In genomic region chr5:37659177-37659576, GRCm38 (mm10) we compare ENCODE assay signal across 28 mouse cellular contexts. TPM values are rescaled to one million over a fixed set of nuclear protein-coding genes. Genes with fewer than 3 reads are reported as not detected.
DNase-seq lines count a peak whose midpoint lies in the region; ATAC-seq lines count a peak whose summit lies in the region.
"Had no signal": no experiment of that assay in that cellular context is flagged by ENCODE, and none has a peak within 500 bp of the region (broad histone marks: within the 10 kb centered on the region; RNA-seq: fewer than 3 reads in every experiment).

No protein-coding gene starts in this region.

- no peaks in the 10 kb centered on the region for H3K4me1 ChIP-seq in midbrain, embryonic 14.5 days (ENCODE audit: control insufficient read depth, insufficient read depth, low read length)
- no peaks in the 10 kb centered on the region for H3K4me1 ChIP-seq in midbrain, embryonic 16.5 days (ENCODE audit: control insufficient read depth, insufficient read depth, low read length)
- H3K4me1 ChIP-seq: embryonic facial prominence, embryonic 13.5 days; embryonic facial prominence, embryonic 15.5 days had no signal

- no peaks in the 10 kb centered on the region for H3K27me3 ChIP-seq in midbrain, embryonic 14.5 days (ENCODE audit: control insufficient read depth, insufficient read depth, low read length)
- no peaks in the 10 kb centered on the region for H3K27me3 ChIP-seq in midbrain, embryonic 16.5 days (ENCODE audit: control insufficient read depth, insufficient read depth, low read depth, low read length)
- H3K27me3 ChIP-seq: embryonic facial prominence, embryonic 13.5 days; embryonic facial prominence, embryonic 15.5 days; forebrain, embryonic 12.5 days had no signal

- no peak overlapping the region for H3K9ac ChIP-seq in midbrain, embryonic 14.5 days (replicated peaks; ENCODE audit: low read length)
- H3K9ac ChIP-seq in midbrain, embryonic 16.5 days (ENCODE audit: low read depth, low read length) = no peak overlapping the region
- H3K9ac ChIP-seq: embryonic facial prominence, embryonic 13.5 days; embryonic facial prominence, embryonic 15.5 days; forebrain, embryonic 12.5 days had no signal

- intact Hi-C loops in heart, postnatal 36 days (cut with DNase I) = no loop called here

- H3K4me3 ChIP-seq in midbrain, embryonic 14.5 days (replicated peaks; ENCODE audit: low read depth, low read length) = no peak overlapping the region
- no peak overlapping the region for H3K4me3 ChIP-seq in midbrain, embryonic 16.5 days (ENCODE audit: low read depth, low read length)
- H3K4me3 ChIP-seq: embryonic facial prominence, embryonic 13.5 days; embryonic facial prominence, embryonic 15.5 days; erythroblast, embryonic 14.5 days; forebrain, embryonic 10.5 days; forebrain, embryonic 12.5 days had no signal

- no peaks in the 10 kb centered on the region for H3K9me3 ChIP-seq in midbrain, embryonic 14.5 days (ENCODE audit: control insufficient read depth, low read length)
- no peaks in the 10 kb centered on the region for H3K9me3 ChIP-seq in midbrain, embryonic 16.5 days (replicated peaks; ENCODE audit: control insufficient read depth, low read length, poor library complexity, severe bottlenecking)
- H3K9me3 ChIP-seq: embryonic facial prominence, embryonic 13.5 days; embryonic facial prominence, embryonic 15.5 days; forebrain, embryonic 10.5 days; forebrain, embryonic 12.5 days had no signal

- H3K4me2 ChIP-seq in midbrain, embryonic 14.5 days (ENCODE audit: low read length) = no peak overlapping the region
- no peak overlapping the region for H3K4me2 ChIP-seq in midbrain, embryonic 16.5 days (ENCODE audit: low read length)
- H3K4me2 ChIP-seq: embryonic facial prominence, embryonic 13.5 days; embryonic facial prominence, embryonic 15.5 days; forebrain, embryonic 12.5 days had no signal

- H3K36me3 ChIP-seq in midbrain, embryonic 14.5 days (ENCODE audit: control insufficient read depth, insufficient read depth, low read length) = no peaks in the 10 kb centered on the region
- H3K36me3 ChIP-seq in midbrain, embryonic 16.5 days (ENCODE audit: control insufficient read depth, insufficient read depth, low read length) = no peaks in the 10 kb centered on the region
- H3K36me3 ChIP-seq: embryonic facial prominence, embryonic 13.5 days; embryonic facial prominence, embryonic 15.5 days; forebrain, embryonic 10.5 days; forebrain, embryonic 12.5 days; G1E had no signal

- H3K27ac ChIP-seq in midbrain, embryonic 14.5 days (replicated peaks; ENCODE audit: low read depth, low read length) = no peak overlapping the region
- H3K27ac ChIP-seq in midbrain, embryonic 16.5 days (ENCODE audit: low read length) = no peak overlapping the region
- H3K27ac ChIP-seq: embryonic facial prominence, embryonic 13.5 days; embryonic facial prominence, embryonic 15.5 days; forebrain, embryonic 10.5 days; forebrain, embryonic 12.5 days had no signal

- DNase-seq in embryo, embryonic 10.5 days (ENCODE audit: low spot score) = peak; percentile 3
- DNase-seq in embryo, embryonic 9.5 days (ENCODE audit: extremely low spot score) = no peak
- DNase-seq in heart, adult 11 months = peak; percentile 70
- no peak for DNase-seq in heart, postnatal 36 days
- peak; percentile 6 for DNase-seq in midbrain, embryonic 14.5 days
- DNase-seq: adrenal gland, adult 8-10 months; adrenal gland, postnatal 14 days; adrenal gland, postnatal 36 days; B cell, adult 2 months; cerebellum, adult 11 months; cerebellum, adult 18-20 months; cerebellum, adult 8-10 months; cerebellum, adult 9-11 months; cerebellum, postnatal 14 days; cerebellum, postnatal 36 days had no signal

- WGBS in midbrain, embryonic 14.5 days = 55% methylated on average over 4 of the region's 4 CpGs
- WGBS in midbrain, embryonic 16.5 days = 55% methylated on average over 4 of the region's 4 CpGs

- ATAC-seq in midbrain, embryonic 14.5 days (ENCODE audit: low FRiP score, low TSS enrichment) = no peak
- ATAC-seq in midbrain, embryonic 16.5 days = no peak
- ATAC-seq: activated CD4-positive, CD25-positive, alpha-beta regulatory T cell, adult 4 months; CD4-positive, CD25-positive, alpha-beta regulatory T cell, adult 4 months; forebrain, embryonic 16.5 days; Patski had no signal

RNA-seq across cellular contexts. Expression of gene Stk32b, which starts 57.8 kb away (rescaled TPM):
- under 1 TPM; 0.19 to 0.35 TPM for total RNA-seq in heart, postnatal 36 days (2021)
- polyA plus RNA-seq in midbrain, embryonic 14.5 days (2014; fragmentation: Nextera tagmentation; extraction: Ambion mirVana) = 24.5 and 33.4 TPM in 2 replicates
- 29.6 and 34.7 TPM in 2 replicates for polyA plus RNA-seq in midbrain, embryonic 16.5 days (2015; fragmentation: Nextera tagmentation; extraction: Ambion mirVana)
- total RNA-seq: CH12.LX; common myeloid progenitor, adult 5-6 weeks had no signal
- polyA plus RNA-seq: activated CD4-positive, CD25-positive, alpha-beta regulatory T cell, adult 4 months; CD4-positive, CD25-positive, alpha-beta regulatory T cell, adult 4 months; G1E had no signal

Comparison
In these comparisons a context has a peak if more than half of its experiments do, and no peak if none do; other contexts are left out.
1. DNase-seq: peak in embryo, embryonic 10.5 days (single experiment), heart, adult 11 months (single experiment) and midbrain, embryonic 14.5 days (single experiment); none in embryo, embryonic 9.5 days (single experiment) and heart, postnatal 36 days (0 of 2).